Mouse (Mus musculus) forelimb bud, embryonic 11.5 days (tissue): Measurements from ENCODE around the gene Ascl2.

ENCODE experiments used
- DNase-seq: peaks from one replicate; pipeline ENCODE4 v3.0.0-alpha.2; 2012; ENCODE audit warnings: low read depth, low spot score

Ascl2 gene

DNA sequence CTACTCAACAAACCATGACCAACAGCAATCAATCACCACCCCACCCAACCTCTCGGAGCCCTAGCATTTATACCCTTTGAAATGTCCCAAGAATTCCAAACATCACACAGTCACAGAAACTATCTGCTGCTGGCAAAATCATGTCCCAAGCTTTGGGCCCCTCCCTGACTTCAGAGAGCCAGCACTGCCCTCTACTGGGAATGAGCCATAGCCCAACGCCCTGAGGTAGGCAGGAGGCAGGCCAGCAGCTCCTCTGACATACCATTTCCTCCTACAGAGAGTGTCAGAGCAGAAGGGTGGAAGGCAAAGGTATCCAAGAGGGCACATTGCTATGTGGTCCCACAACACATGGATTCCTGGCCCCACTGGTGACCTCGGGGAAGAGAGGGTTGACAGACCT, 33.6 kb upstream of the Ascl2 start:
- no peak for DNase-seq

DNA sequence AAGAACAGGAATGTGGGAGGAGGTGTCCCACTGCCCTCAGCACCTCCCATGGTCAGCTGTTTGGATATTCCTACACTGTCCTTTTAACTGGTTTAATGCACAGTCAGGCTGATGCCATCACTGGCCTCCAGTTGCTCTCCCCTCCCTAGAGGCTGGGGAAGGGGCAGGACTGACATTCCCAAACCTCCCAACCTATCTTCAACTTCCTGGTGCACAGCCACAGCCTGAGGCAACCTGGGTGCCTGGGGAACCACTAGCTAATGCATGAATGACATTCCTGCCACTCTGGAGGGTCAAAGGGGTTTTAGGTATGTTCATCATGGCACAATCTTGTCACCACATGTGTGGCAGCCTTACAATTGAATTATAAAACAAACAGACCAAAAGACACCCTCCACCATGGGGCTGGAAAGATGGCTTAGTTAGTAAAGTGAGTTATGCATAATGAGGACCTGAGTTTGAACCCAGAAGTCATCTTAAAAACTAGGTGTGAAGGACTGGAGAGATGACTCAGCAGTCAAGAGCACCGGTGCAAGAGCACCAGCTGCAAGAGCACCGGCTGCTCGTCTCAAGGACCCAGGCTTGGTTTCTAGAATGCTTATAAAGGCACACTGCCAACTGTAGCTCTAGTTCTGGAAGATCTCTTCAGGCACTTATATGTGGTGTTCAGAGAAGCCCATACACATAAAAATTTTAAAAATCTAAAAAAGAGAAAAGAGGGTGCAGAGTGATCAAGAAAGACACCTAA, 28.5 kb upstream of the Ascl2 start:
- DNase-seq, result no peak

DNA sequence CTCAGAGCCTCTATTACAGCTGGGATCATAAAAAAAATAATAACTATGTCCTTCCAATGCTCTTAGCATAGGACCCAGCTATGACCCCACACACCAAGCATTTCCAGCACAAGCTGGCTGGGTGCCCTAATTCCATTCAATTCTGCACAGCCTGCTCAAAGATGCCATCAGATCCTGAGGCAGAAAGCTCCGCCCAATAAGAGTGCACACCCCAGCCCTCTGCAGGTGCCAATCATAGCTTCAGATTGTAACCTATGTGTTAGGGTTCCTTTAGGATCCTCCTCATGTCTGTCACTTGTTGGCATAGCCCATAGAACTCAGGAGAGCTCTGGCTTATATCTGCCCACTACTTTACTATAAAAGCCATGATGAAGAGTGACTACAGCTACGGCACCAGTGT, 27.9 kb upstream of the Ascl2 start:
- DNase-seq, result no peak

DNA sequence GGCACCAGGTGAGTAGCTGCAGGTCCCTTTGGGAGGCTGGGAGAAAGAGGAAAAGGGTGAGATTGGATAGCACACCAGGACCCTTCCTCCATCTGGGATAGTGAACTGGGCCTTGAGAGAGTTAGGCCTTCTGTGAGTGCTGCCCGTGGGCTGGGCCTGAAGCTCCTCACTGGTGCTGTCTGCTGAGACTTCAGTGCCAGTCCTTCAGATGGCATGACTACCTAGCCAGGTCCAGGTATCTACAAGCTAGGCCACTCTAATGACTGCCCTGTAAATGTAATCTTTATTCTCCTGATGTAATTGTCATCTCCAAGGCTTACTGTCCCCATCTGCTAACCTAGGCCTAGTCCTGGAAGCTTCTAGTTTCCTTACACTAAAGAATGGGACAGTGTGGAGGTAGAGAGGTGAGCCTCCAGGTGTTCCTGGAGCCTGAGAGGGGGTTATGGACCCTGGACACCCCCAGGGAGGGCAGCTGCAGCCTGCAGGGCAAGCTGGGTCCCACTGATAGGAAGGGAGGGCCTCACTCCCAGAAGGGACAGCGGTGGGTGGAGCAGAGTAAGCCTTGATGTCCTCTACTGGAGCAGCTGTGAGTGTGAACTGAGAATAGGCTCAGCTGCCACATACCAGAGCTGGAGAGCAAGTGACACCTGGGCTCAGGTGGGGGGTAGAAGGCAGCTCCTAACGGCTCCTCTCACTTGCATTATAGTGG, 26.7 kb upstream of the Ascl2 start:
- no peak for DNase-seq

DNA sequence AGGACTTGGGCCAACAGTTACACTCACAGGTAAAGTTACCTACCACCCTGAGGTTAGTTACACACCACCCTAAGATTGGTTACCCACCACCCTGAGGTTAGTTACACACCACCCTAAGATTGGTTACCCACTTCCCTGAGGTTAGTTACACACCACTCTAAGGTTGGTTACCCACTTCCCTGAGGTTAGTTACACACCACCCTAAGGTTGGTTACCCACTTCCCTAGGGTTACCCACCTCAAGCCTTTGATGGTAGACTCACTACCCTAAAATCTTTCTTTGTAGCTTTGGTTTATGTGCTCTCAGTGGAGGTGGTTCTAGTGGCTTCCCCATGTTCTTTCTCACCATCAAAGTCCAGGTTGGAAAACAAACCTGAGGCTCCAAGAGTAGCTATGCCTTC, 25.9 kb upstream of the Ascl2 start:
- DNase-seq, result no peak

DNA sequence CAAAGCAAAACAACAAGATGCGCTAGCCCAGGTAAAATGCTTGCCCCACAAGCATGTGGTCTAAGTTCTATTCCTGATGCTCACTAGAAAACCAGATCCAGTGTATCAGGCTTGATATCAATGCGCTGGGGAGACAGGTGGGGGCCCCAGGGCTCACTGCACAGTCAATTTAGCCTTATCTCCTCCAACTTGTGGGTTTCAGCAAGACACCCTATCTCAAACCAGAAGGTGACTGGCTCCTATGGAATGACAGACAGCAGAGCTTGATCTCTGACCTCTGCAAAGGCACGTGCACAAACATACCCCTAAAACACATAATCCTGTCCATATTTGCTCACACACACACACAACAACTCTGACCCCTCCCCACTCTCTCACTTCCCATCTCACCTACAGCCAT, 18.7 kb upstream of the Ascl2 start:
- DNase-seq, result no peak

DNA sequence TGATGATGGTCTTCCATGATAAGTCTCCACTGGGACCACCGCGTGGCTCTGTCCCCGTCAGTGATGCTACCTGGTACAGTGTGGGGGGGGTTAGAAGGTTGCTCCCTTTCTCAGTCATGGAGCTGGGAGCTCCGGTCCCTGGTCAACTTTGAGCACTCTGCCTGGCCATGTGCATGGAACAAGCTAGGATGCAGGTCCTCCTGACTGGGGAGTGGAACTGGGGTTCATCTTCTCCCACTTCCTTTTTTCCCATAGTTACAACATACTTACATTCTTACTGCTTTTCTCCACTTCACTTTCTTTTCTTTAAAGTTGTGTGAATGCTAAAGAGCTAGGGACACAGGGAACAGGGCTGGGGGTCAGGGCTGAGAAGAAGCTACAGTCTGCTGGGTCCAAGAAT, 16.1 kb upstream of the Ascl2 start:
- no peak for DNase-seq

DNA sequence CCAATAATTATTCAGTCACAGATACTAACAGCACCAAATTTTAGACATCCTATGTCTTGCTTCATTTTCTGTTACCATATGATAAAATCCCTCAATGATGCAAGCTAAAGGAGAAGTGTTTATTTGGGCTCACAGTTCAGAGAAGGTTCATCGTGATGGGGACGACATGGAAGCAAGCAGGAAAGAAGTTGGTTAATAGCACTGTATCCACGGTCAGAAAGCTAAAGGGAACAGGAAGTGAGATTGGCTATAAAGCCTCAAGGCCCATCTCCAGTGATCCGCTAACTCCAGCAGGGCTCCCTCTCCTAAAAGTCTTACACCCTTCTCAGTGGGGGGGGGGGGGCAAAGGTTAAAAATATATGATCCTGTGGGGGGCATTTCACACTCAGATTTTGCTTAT, 12.8 kb upstream of the Ascl2 start:
- no peak for DNase-seq

DNA sequence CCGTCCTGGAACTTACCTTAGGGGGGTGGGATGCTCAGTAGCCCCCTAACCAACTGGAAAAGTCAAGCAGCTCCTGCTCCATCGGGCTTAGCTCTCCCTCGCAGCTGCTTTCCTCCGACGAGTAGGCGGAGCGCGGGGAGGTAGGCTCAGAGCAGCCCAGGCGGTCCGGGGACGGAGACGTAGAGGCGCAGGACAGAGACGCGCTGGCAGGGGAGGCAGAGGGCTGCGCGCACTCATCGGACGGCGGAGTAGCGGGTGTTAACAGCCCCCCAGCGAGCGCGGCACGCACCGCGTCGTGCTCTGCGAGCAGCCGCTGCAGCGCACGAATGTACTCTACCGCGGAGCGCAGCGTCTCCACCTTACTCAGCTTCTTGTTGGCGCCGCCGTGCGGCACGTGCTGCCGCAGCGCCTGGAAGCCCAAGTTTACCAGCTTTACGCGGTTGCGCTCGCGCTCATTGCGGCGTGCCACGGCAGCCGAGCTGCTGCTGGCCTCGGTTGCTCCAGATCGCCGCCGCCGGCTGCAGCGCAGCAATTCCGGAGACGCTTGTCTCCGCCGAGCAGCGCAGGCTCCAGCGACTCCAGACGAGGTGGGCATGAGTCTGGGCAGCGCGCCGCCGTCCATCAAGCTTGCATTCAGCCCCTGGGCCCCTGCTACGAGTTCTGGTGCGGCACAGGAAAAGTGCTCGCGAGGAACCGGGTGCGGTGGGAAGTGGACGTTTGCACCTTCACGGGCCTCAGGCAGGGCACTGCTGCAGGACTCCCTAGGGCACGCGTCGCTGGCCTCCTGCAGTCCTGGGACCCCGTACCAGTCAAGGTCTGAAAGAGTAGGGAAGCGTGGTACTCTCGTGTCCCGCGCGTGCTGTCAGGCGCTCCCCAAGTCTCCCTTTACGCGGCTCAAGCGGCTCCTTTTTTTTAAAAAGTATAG, 918 bp downstream of the Ascl2 start:
- peak; percentile 80 for DNase-seq

DNA sequence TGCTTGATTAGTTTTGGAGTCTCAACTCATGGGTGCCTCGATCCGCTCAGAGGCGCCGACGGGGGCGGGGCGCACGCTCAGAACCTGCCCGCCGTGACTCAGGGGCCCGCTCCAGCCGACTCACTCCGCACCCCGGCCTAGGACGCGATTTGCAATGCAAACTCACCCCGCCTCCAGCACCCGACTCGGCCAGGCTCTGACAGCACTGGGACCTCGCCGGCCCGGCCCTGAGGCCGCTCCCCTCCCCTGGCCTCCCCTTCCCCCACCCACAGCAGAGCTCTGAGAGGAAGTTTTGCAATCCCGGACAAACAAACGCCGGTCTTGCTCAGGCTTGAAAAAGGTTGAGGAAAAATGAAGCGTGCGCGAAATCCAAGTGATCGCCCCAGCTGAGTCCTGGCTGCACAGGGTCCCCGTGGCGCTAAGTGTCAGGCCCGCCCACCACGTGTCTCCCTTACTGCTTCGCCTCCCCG, 1.6 kb downstream of the Ascl2 start:
- DNase-seq, result no peak

DNA sequence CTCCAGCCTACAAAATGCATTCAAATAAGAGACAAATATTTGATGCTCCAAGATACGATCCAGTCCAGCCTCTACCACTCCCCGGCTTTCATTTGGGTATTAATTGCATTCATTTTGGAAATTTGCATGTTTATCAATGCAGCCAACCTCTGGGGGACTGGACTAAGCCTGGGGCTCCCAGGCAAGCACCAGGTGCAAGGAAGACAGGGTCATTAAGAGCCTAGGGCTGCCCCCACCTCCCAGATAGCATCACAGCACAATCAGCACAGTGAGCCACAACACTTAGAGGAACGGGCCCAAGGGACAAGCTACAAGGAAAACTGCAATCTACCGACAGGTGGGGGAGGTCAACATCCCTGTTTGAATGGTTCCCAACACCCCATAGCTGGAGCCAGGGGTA, 9.3 kb downstream of the Ascl2 start:
- DNase-seq, result no peak

DNA sequence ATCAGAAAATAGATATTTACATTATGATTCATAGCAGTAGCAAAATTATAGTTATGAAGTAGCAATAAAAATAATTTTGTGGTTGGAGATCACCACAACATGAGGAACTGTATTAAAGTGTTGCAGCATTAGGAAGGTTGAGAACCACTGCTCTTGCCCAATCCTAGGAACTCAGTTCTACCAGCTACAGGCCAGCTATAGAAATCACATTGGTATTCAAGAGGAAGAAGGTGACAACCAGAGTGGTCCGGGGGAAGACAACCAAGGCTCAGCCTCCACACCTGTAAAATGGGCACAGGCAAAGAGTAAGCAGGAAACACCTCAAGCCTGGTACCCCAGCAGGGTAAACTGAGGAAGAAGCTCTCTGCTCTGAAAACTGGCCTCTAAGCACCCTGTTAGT, 10.2 kb downstream of the Ascl2 start:
- DNase-seq, result no peak

DNA sequence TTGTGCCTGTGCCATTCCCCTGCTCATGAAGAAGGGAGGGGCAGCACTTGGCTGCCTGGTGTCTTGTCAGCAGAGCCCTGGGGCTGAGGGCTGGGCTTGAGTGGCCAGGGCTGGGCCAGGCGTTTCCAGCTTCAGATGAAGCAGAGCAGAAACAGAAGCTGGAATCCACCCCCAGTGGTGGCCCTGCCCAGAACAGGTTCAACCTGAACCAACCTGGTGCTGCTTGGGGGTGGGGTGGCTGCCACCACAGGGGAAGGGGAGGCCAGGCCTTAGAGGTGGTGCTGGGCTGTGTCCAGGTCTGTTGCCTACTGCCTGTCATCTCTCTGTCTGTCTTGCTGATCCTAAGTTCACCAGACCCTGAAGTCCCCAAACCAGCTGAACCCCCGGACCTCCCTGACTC, 13.0 kb downstream of the Ascl2 start:
- no peak for DNase-seq

DNA sequence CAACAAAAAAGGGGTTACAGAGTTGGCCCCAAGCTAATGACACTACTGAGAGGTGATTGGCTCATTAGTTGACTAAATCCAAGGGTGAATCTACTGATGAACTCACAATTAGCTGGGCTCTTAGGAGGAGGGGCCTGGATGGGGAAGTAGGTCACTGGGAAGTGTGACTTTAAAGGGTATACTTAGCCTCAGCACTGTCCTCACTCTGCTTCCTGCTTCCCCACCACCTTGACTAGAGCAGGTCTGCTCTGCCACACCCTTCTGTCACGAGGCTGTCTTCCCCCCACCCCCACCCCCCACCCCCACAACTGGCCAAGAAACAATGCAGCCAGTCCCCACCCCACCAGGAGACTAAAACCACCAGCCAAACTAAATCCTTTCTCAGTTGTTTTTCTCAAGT, 19.5 kb downstream of the Ascl2 start:
- DNase-seq, result no peak

DNA sequence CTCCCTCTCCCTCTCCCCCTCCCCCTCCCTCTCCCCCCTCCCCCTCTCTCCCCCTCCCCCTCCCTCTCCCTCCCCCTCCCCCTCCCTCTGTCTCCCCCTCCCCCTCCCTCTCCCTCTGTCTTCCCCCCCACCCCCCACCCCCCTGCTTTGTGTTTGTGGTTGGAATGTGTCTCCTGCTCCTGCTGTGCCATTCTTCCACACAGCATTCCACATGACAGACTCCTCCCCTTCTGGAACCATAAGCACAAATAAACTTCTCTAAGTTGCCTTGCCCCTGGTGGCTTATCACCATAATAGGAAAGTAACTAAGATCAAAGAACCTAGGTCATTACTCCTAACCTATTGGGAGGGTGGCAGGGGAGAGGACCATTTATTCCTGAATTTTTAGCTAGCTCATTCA, 31.4 kb downstream of the Ascl2 start:
- no peak for DNase-seq

DNA sequence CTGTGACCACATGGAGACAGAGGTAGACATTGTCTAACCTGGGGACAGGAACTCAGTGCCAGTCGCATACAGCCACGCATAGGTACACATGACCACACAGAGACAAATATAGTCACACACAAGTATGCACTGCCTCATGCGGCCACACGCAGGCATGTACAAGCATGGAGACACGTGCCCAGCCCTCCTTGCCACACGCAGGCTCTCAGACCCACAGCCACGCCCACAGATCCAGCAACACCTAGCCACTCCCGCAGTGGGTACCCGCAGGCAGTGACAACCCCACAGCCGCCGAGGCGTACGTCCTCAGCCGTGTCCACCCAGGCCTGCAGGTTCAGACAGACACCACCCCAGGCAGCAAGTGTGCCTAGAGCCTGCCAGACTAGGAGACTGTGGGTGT, 33.4 kb downstream of the Ascl2 start:
- DNase-seq, result no peak

DNA sequence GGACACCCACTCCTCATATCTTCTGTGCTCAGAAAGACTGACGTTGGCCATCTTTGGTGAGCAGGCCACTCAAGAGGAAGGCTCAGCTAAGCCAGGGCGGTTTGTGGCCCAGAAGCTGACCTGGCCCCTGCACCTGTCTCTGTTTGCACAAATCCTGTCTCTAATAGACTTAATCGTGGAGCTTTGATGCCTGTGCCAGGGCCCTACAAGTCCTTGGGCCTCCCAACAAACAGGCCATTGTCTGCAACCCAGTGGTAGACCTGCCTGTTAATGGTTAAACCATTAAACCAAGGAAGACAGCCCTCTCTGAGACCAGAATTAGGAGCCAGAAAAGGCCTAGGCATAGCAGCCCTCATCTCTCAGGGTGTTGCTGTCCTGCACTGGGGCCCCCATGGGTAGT, 36.6 kb downstream of the Ascl2 start:
- no peak for DNase-seq

DNA sequence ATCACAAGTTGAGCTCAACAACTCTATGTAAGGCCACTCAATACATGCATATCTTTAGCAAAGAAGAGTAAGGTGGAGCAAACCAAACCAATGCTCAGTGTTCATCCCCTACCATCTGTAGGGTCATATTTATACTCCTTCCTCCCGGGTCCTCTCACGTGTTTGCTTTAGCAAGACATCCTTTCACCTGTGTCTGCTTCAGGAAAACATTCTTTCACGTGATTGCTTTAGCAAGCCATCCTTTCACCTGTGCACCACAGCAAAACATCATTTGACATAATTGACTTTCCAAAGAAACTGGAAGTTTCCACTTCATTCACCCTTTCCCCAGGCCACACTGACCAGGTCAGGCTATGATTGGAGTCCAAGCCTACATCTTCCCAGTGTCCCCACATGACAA, 38.0 kb downstream of the Ascl2 start, which contains the start of gene Th:
Th (minus strand) TSS at position 101 of the 400 bp plus-strand sequence.
- no peak for DNase-seq

DNA sequence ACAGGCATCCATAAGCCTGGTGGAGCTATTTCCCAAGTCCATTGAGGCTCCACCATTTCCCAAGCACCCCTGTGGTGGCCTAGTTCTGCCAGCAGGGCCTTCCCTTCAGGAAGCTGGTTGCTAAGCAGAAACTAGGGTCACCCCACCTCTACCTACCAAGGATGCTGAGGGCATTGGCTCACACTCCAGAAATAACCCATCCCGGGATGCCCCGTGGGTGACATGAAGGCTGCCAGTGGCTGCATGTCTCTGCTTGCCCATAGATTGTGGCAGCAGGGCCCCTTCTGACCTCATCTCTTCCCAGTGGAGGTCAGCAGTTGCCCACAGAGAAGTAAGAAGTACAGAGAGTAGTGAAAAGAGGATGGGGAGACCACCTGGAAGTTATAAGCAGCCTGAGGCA, 39.5 kb downstream of the Ascl2 start:
- no peak for DNase-seq

DNA sequence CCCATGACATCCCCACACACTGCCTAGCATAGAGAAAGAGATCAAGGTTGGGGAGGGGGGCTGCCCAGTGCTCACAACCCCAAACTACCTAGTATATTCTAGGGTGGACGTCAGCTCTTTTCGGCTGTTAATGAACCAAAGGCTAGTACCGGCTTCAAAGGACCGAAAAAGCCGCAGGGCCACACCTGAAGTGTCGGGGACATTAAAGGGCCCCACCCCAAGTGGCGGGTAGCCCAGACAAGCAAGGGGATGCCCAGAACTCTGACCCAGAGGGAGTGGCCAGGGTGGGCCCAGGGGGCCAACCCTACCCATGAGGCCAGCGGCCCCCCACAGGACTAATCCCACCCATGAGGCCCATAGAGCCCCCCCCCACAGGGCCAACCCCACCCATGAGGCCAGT, 41.8 kb downstream of the Ascl2 start:
- DNase-seq, result no peak

DNA sequence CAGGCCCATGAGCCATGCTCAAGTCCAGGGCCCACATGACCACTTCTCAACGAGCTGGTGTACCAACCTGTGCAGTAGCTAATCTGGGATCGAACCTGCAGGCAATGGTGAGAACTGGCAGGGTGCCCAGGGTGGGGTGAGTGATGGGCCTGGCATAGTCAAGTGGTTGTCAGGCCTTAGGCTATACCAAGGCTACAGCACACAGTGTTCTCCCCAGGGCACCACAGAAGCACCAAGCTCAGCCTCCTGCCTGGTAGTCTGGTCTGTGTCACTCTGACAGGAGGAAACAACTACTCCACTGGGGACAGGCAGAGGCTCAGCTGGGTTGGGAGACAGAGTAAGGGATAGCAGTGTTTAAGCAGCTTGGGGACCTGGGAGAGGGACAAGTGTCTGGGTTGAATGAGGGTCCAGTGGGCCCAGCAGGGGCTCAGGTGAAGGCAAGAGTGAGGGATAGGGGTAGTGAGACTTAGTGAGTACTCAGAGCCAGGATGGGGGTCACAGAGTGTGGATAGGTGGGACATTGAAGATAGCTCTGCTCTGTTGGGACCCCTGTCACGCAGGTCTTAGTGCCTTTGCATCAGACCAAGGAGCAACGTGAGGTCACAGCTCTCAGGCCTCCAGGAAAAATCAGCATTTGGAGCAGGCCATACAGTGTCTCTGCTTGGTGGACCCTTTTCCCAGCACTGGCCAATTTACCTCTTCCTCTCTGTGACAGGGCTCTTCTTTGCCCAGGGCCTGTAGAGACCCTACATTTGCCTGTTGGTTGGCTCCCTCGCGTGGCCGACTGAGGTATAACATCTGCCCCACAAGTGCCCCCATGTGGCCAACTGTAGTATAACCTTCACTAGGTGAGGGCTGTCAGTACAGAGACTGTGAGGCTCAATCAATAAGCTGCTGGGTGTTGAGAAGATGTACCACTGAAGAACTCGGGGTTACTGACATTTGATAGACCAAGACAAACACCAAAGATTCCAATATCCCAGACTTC, 50.1 kb downstream of the Ascl2 start:
- DNase-seq, result peak; percentile 80
